Mouse (Mus musculus) cerebellum, adult 9-10 months (tissue): Measurements from ENCODE around the gene Cog3.

Experiments used
- DNase-seq: peaks from one replicate; pipeline ENCODE4 v3.0.0; 2022

Cog3 gene

DNA sequence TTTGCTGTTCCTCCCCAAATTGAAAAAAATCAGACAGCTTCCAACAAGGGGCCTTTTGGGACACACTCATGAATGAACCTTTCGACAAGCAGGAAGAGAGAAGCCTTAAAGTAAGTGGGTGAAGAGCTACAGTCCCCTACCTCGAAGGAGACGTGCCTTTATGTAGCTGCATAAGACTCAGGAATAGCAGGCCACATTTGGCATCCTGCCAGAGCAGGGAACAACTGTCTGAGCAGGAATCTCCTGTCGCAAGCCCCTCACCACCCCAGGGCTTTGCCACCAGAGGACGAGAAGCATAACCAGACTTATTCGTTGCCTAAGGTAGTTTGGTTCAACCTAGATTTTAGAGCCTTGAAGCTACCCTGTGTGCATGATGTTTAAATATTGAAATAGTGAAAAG, 78.0 kb downstream of the Cog3 start:
- DNase-seq = no peak

DNA sequence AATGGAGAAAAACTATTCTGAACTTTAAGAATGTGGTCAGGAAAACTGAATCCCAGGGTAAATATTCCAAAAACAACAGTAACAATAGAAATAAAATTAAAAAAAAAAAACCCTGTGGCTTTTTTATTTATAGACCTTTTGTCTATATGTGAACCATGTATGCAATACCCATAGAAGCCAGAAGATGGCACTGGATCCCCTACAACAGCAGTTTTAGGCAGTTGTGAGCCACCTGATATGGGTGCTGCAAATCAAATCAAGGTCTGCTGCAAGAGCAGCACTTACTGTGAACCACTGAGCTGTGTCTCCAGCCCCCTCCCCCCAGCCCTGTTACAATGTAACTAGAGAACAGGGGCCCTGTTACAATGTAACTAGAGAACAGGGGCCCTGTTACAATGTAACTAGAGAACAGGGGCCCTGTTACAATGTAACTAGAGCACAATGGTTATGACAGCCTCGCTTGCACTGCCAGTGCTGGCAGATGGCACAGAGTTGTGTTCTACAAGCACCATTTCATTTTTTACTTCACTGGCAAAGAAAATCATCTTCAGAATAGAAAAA, 85.2 kb downstream of the Cog3 start:
- no peak for DNase-seq

- no peak for DNase-seq
These were observed 88.7 kb downstream of the Cog3 start for GRCm38 (mm10) chr14:75665430-75666180.

DNA sequence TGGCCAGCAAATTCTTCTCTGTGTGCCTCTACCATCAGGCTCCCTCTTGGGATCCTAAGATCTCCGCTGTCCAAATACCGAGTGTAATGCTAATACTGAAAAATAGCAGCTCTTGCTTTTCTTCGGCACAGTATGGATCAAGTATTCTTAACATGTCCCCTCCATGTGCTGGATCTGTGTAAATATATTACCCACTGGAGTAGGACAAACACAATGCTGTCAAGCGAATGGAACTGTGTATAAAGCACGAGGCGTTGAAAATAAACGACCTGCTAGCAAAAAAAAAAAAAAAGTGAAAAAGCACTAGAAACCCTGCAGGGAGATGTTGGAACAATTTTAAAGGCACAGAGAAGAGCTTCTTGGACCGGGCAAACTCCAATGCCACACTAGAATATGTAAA, 92.8 kb downstream of the Cog3 start:
- DNase-seq = no peak

- no peak for DNase-seq
These were observed 93.4 kb downstream of the Cog3 start for GRCm38 (mm10) chr14:75660936-75661335.
